Mouse (Mus musculus) testis, adult 2 months (tissue): ENCODE results near the gene Alk.

ENCODE experiments used
- CTCF ChIP-seq: fragments of 200-500 bp; IDR thresholded peaks from 2 replicates; pipeline ENCODE4 v1.5.1; 2012; ENCODE audit warnings: low read depth, mild to moderate bottlenecking, inconsistent platforms, low read length, moderate library complexity; ENCODE audit not compliant: control insufficient read depth, insufficient read depth, insufficient replicate concordance
- POLR2A ChIP-seq: fragments of 200-500 bp; IDR thresholded peaks from 2 replicates; pipeline ENCODE4 v1.6.1; 2012; ENCODE audit warnings: low read depth, mild to moderate bottlenecking, inconsistent platforms, low read length, moderate library complexity; ENCODE audit not compliant: control insufficient read depth

GRCm38 (mm10) chr17:72030672-72031071 lies 573.8 kb downstream of the Alk start:
- TF ChIP-seq CTCF (no peak), POLR2A (no peak)
